15 mouse cellular contexts compared by ENCODE assay signal in genomic region chr9:30613715-30614114, GRCm38 (mm10).
DNase-seq lines count a peak whose midpoint lies in the region; TF ChIP-seq lines count a peak whose summit lies in the region.
"Had no signal": no experiment of that assay in that cellular context is flagged by ENCODE, and none has a peak within 500 bp of the region (broad histone marks: within the 10 kb centered on the region; RNA-seq: fewer than 3 reads in every experiment).

No protein-coding gene starts in this region.

- WGBS in kidney, adult 2 months = 62% methylated on average over 6 of the region's 6 CpGs

- H3K4me3 ChIP-seq in kidney, adult 2 months (ENCODE audit: insufficient read depth, low read depth, low read length) = no peak overlapping the region
- H3K4me3 ChIP-seq: limb, embryonic 10.5 days; neural tube, embryonic 13.5 days had no signal

- no peak for TF ChIP-seq POLR2A in kidney, adult 2 months (IDR thresholded peaks at IDR 0.05; ENCODE audit: low read depth, low read length)

- no peaks in the 10 kb centered on the region for H3K4me1 ChIP-seq in kidney, adult 2 months (ENCODE audit: control insufficient read depth, insufficient read depth, low read length)
- H3K4me1 ChIP-seq: limb, embryonic 10.5 days had no signal

- H3K27ac ChIP-seq in kidney, adult 2 months (ENCODE audit: insufficient read depth, low read depth, low read length) = peak overlapping the region; percentile 59
- H3K27ac ChIP-seq: limb, embryonic 10.5 days; macrophage had no signal

- peak; percentile 8 for DNase-seq in kidney, adult 11 months
- no peak for DNase-seq in kidney, adult 18-20 months
- DNase-seq in ovary, postnatal 36 days (ENCODE audit: low spot score) = peak; percentile 7
- DNase-seq in ovary, adult 18-20 months (ENCODE audit: low spot score) = no peak
- peak; percentile 38 for DNase-seq in kidney, adult 2 months
- DNase-seq in skeletal muscle tissue, adult 2 months (ENCODE audit: low read depth, low spot score) = peak; percentile 13
- no peak for DNase-seq in testis, postnatal 14 days (ENCODE audit: low spot score)
- DNase-seq in cerebellum, adult 9-10 months = no peak
- DNase-seq: cerebellum, postnatal 14 days; gastrocnemius, postnatal 36 days; spleen, adult 18-20 months; thymus, adult 18-20 months had no signal

- H3K27me3 ChIP-seq in kidney, adult 2 months (replicated peaks; ENCODE audit: control insufficient read depth, insufficient read depth, low read length) = no peaks in the 10 kb centered on the region
- H3K27me3 ChIP-seq: neural tube, embryonic 13.5 days had no signal

- TF ChIP-seq CTCF in kidney, adult 2 months (conservative IDR thresholded peaks at IDR 0.05; ENCODE audit: insufficient read depth, insufficient read length, low read depth, low read length) = no peak

- no peaks in the 10 kb centered on the region for H3K36me3 ChIP-seq in kidney, adult 2 months (ENCODE audit: control insufficient read depth, insufficient read depth, low read length)
- H3K36me3 ChIP-seq: limb, embryonic 10.5 days; neural tube, embryonic 13.5 days had no signal

Comparison
In these comparisons a context has a peak if more than half of its experiments do, and no peak if none do; other contexts are left out.
1. DNase-seq: peak in kidney, adult 11 months (single experiment), ovary, postnatal 36 days (single experiment), kidney, adult 2 months (single experiment) and skeletal muscle tissue, adult 2 months (single experiment); none in kidney, adult 18-20 months (single experiment), ovary, adult 18-20 months (single experiment), testis, postnatal 14 days (single experiment) and cerebellum, adult 9-10 months (single experiment).